Mouse (Mus musculus) erythroblast, embryonic 14.5 days (primary cell): ENCODE measurements around the gene Slc35f6.

Source experiments
- GATA1 ChIP-seq: IDR thresholded peaks from 2 replicates; pipeline ENCODE4 v1.6.1; 2012; ENCODE audit warnings: low read length, inconsistent platforms, mixed read lengths
- TAL1 ChIP-seq: IDR thresholded peaks from 3 replicates; pipeline ENCODE4 v1.6.1; 2012; ENCODE audit warnings: low read length, inconsistent platforms, mixed read lengths

DNA sequence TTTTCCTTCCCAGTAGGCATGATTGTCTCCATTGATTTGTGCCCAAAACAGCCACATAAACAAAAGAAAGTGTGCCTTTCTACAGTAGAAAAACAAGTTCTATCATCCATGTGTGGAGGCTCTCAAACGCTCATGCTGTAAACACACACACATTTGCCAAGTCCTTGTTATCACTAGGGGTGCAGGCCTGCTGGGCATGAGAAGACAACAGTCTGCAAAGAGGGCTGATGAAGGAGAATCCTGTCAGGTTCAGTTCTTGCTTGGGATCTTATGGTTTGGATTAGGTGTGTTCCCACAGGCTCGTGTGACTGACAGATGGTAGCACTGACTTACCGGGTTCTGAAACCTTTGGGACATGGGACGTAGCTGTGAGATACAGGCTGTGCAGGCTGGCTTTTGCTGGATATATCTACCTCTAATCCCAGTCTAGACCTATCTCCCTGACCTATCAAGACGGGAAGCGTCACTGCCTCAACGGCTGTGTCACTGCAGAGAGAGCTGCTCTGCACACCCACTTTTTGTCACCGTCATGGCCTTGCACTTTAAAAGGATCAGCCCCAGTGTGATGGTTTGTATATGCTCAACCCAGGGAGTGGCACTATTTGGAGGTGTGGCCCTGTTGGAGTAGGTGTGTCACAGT lies 52.7 kb downstream of the Slc35f6 start:
- TF ChIP-seq TAL1, result no peak
- no peak for TF ChIP-seq GATA1
